Mouse (Mus musculus) heart, adult 8-10 months (tissue): ENCODE measurements at regions not wholly inside any gene's neighbourhood (a gene's known extent, or its start where the extent isn't known, plus 50 kb on each side); places are given as distances from the start of the nearest gene placed in this dataset.
"Not testable (repeated sequence)": the region's sequence is repeated elsewhere in the genome, so short reads cannot be mapped to it uniquely, and the experiment has no call there.

ENCODE experiments used
- DNase-seq: peaks from one replicate; pipeline ENCODE4 v3.0.0; 2022; ENCODE audit warnings: low spot score

GRCm38 (mm10) chr3:117265790-117266189 lies 94.9 kb downstream of the Plppr4 start:
- DNase-seq: no peak

- no peak for DNase-seq
These were observed 112.8 kb downstream of the Plppr4 start for GRCm38 (mm10) chr3:117247833-117248232.

- DNase-seq: no peak
These were observed 118.9 kb downstream of the Plppr4 start for GRCm38 (mm10) chr3:117241810-117242209.

- no peak for DNase-seq
These were observed 134.1 kb downstream of the Plppr4 start for GRCm38 (mm10) chr3:117226616-117227015.

DNA sequence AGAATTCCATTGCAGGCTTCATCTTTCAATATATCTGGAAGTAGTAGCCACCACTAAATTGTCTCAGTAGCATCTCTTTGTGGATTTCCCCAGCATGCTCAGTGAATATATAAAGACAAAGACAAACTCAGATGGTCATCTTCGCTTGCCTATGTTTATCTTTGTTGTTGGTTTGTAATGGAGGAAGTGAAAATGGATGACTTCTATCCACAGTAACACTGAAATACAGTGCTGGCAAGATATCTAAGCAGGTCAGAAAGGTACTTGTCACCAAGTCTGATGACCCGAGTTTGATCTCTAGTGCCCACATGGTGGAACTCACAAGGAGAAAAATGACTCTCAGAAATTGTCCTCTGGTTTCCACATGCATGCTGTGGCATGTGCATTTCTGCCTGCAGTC lies 135.6 kb downstream of the Plppr4 start:
- DNase-seq: no peak

DNA sequence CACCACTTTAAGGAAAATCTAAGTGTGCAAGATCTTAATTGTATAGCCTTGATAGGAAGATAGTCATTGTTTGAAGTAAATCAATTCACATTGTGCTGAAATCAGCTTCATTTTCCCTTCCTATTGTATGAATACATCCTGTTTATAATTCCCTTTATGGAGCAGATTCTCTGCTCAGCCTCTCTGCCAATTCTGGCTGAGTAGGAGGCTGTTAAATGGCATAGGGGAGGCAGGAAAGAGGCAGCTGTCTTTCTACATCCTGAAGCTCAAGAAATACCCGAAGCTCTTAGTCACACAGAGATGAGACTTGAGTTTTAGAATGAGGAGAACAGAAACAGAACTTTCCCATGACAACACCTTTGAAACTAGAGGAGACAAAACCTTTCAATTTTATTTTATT lies 142.7 kb downstream of the Plppr4 start:
- no peak for DNase-seq

DNA sequence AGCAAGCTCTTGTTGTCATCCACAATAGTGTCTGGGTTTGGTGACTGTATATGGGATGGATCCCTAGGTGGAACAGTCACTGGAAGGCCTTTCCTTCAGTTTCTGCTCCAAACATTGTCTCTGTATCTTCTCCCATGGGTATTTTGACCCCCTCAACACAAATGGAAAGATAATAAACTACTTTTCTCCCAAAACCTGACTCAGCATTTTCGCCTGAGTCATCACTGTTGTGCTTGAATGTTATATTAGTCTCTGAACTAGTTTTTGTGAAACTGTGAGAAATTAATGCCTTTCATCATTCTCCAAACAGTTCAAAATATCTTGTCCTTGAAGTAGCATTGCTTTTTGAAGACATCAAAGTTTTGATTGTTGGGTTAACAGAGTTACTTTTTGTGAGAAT lies 168.8 kb downstream of the Plppr4 start:
- no peak for DNase-seq

GRCm38 (mm10) chr3:117188782-117189500 lies 171.7 kb downstream of the Plppr4 start:
- no peak for DNase-seq

DNA sequence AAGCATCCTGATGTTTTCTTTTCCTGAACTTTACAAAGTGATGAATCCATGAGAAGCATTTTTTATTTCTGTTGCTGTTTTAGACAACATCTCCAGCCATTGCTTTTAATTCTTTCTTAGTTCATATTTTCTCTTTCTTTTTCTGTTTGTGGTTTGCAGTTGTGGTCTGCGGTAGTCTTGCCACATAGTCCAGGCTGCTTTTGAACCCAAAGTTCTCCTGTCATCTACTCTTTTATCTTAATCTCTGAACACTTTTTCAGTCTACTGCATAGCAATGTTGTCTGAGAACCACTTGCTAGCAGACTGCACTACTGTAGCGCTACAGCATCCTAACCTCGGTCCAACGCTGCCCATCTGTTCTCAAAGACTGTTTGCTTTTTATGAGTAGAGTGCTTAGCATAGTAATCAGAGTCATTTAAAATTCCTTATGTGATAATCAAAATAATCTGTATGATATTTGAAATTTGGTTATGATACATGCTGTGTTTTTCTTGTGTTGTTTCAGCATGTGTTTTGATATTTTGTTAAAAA lies 177.0 kb downstream of the Plppr4 start:
- DNase-seq: no peak

- no peak for DNase-seq
These were observed 190.9 kb downstream of the Plppr4 start for GRCm38 (mm10) chr3:117169740-117170139.

DNA sequence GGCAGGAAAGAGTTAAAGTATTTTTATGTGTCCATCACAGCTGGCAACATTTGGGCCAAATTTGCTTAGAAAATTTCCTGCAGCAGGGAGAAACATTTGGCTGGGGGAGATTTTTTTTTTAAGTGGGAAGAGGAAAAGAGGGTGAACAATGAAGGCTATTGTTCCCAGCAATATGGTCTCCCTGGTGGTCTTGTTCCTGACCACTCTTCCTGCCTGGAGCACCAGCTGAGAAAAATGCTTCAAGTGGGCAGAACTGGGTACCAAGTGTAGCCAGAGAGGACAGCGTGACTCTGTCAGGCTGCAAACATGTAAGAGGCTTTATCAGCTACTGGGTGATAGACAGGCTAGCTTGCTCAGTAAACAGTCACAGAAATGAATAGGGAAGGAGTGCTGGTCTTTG lies 194.3 kb upstream of the Palmd start:
- no peak for DNase-seq

- DNase-seq: not testable (repeated sequence)
These were observed 191.9 kb upstream of the Palmd start for GRCm38 (mm10) chr3:117160689-117161088.

GRCm38 (mm10) chr3:117155274-117155673 lies 186.5 kb upstream of the Palmd start:
- DNase-seq: no peak

GRCm38 (mm10) chr3:117153011-117153473 lies 184.3 kb upstream of the Palmd start:
- no peak for DNase-seq

DNA sequence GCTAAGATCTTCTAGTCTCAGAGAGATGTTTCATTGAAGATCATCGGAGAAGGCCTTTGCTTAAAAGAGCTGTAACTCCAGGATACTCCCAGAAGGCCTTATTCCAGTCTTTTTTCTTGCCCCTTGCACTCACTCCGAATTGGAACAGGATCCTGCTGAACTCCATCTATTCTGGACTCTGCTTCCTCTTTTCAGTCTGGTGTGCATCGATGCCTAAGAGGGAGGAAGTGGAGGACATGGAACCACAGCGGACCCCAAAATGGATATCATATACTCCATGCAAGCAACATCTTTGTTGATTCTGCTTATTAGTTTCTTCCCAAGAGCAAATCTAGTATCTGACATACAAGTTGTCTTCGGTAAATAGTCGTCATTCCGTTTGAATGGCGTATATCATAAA lies 183.6 kb upstream of the Palmd start:
- no peak for DNase-seq

- DNase-seq: no peak
These were observed 178.6 kb upstream of the Palmd start for GRCm38 (mm10) chr3:117147414-117147813.

DNA sequence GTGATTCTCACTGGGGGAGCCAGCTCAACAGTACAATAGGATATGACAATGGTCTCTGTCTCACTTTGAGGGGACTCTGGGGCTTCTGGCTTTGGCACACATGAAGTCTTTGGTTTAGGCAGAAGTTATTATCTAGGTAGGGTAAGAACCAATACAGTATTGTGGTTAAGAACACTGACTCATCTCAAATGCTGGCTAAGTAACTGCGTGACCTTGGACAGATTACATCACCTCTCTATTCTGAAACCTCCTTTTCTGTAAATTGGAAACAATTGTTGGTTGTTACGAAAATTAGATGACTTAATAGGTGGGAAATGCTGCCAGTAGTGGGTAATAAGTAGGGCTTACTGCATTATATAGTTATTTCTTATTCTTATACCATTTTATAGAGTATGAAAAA lies 171.0 kb upstream of the Palmd start:
- DNase-seq: no peak

GRCm38 (mm10) chr3:117138720-117139119 lies 169.9 kb upstream of the Palmd start:
- DNase-seq: no peak

DNA sequence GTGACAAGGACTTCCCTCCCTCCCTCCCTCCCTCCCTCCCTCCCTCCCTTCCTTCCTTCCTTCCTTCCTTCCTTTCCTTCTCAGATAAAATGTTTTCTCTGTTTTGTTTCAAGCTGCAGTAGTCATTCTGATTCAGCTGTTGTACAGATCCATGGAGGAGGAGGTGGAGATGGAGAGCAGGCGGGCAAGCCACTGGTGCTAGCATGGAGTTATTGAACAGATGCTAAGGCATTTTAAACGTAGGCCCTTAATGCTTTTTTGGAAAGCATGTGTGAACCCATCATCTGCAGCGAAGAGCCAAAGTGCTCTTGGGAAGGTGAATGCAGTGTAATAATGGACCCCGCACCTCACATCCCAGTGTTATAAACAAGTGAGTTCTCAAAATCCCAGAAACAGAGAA lies 164.1 kb upstream of the Palmd start:
- no peak for DNase-seq

GRCm38 (mm10) chr3:117122211-117122610 lies 153.4 kb upstream of the Palmd start:
- no peak for DNase-seq

DNA sequence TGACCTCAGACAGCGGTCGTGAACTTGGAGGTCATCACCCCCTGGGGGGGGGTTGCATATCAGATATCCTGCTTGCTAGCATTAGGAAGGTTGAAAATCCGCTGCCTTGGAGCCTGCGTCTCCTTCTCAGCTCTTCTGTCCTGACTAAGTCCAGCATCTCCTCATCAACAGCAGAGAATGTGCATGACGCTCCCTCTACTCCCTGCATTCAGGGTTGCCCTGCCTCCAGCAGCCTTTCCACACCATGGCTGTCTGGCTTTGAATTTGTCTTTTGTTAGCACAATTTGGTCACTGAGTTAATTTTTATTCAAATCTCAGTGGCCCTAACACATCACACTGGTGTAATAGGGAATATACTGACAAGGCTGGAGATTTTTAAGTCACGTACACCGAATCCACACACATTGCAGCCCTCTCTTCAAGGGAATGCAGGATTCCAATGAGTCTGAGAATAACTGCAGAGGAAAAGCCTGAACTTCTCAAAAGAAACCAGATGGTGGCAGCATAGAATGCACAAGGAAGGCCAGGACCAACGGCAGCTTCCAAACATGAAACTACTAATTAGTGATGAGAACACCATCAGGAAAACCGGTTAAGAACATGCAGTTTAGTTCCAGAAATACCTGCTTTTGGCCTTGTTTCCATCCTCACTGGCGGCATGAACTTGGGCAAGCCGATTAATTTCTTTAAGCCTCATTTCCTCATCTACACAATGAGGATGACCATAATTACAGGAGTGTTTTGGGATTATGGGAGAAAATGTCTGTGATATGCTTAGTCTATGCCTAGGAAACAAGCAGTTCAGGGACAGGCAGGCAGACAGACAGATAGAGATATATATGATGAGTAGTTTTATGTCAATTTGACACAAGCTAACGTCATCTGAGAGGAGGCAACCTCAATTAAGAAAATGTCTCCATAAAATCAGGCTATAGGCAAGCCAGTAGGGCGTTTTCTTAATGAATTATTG lies 151.6 kb upstream of the Palmd start:
- peak; percentile 55 for DNase-seq

DNA sequence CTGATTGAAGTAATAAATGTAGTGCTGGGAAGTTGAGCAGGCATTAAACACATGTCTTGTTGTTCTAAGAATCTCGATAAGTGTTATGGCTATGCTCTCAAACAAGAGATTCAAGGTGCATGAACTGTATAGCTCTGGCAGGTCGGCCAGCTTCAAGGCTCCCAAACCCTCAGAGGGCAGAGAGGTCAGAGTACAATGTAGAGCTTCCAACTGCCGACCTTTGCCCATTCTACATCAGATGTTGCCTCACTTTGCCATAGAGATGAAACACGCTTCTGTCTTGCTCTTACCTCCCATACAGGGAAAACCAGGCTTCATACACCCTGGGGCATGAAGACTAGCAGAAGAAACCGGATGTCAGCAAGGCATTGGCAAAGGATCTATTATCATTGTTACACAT lies 150.8 kb upstream of the Palmd start:
- DNase-seq: no peak

DNA sequence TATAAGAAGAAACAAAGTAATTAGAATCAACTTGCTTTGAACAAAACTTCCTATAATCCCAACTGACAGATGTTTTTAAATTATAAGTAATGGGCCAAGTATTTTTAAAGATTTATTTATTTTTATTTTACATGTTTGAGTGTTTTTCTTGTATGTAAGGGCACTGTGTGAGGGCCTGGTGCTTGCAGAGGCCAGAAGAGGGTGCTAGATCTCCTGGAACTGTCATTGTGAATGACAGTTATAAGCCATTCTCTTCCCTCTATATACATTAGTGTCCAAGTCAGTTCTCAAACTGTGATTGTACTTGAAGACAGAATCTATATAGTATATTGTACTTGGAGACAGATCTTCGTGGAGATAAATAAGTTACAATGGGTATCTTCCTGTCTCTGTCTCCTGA lies 149.1 kb upstream of the Palmd start:
- no peak for DNase-seq
